In genomic region chr10:111009113-111009640, GRCm38 (mm10) we compare ENCODE assay signal across 8 mouse cellular contexts. TPM values are rescaled to one million over a fixed set of nuclear protein-coding genes. Genes with fewer than 3 reads are reported as not detected.
DNase-seq lines count a peak whose midpoint lies in the region; ATAC-seq and TF ChIP-seq lines count a peak whose summit lies in the region.

No protein-coding gene starts in this region.

- intact Hi-C loops in gastrocnemius, postnatal 36 days (cut with DNase I), result no loop called here

- H3K9ac ChIP-seq in heart, embryonic 11.5 days (ENCODE audit: low read depth, low read length), result peak overlapping the region; percentile 100
- H3K9ac ChIP-seq in forebrain, embryonic 12.5 days, result peak overlapping the region; percentile 99
- H3K9ac ChIP-seq in liver, embryonic 15.5 days, result peak overlapping the region; percentile 93

- no peaks in the 10 kb centered on the region for H3K9me3 ChIP-seq in heart, embryonic 11.5 days (replicated peaks; ENCODE audit: control insufficient read depth, low read length)
- peaks cover 17% of the 10 kb centered on the region for H3K9me3 ChIP-seq in E14TG2a.4 (ENCODE audit: low read length)
- no peaks in the 10 kb centered on the region for H3K9me3 ChIP-seq in forebrain, embryonic 12.5 days
- H3K9me3 ChIP-seq in liver, embryonic 15.5 days (replicated peaks), result no peaks in the 10 kb centered on the region

- H3K4me3 ChIP-seq in heart, embryonic 11.5 days (ENCODE audit: low read depth, low read length), result peak overlapping the region; percentile 92
- peak overlapping the region; percentile 89 for H3K4me3 ChIP-seq in E14TG2a.4 (replicated peaks; ENCODE audit: low read length)
- peak overlapping the region; percentile 91 for H3K4me3 ChIP-seq in forebrain, embryonic 12.5 days (replicated peaks)
- peak overlapping the region; percentile 98 for H3K4me3 ChIP-seq in liver, embryonic 15.5 days (replicated peaks)

- peak overlapping the region; percentile 99 for H3K27ac ChIP-seq in heart, embryonic 11.5 days (ENCODE audit: low read depth, low read length)
- peak overlapping the region; percentile 99 for H3K27ac ChIP-seq in forebrain, embryonic 12.5 days
- H3K27ac ChIP-seq in liver, embryonic 15.5 days (replicated peaks), result peak overlapping the region; percentile 94

- no peak for DNase-seq in heart, adult 11 months
- no peak for DNase-seq in urinary bladder, postnatal 4 days (ENCODE audit: low spot score in 2 of 2)
- DNase-seq in spleen, postnatal 4 days (ENCODE audit: low spot score in 2 of 2), result no peak
- no peak for DNase-seq in gastrocnemius, postnatal 36 days

- peak overlapping the region; percentile 88 for H3K4me2 ChIP-seq in heart, embryonic 11.5 days
- peak overlapping the region; percentile 75 for H3K4me2 ChIP-seq in forebrain, embryonic 12.5 days
- peak overlapping the region; percentile 98 for H3K4me2 ChIP-seq in liver, embryonic 15.5 days

- WGBS in heart, embryonic 11.5 days (ENCODE audit: insufficient replicate concordance), result 1% methylated on average over 28 of the region's 28 CpGs
- 1% methylated on average over 28 of the region's 28 CpGs for WGBS in forebrain, embryonic 12.5 days
- WGBS in liver, embryonic 15.5 days (ENCODE audit: insufficient replicate concordance), result under 1% methylated on average over 28 of the region's 28 CpGs

- peaks cover 14% of the 10 kb centered on the region for H3K4me1 ChIP-seq in heart, embryonic 11.5 days (ENCODE audit: control insufficient read depth, insufficient read depth, low read length)
- H3K4me1 ChIP-seq in E14TG2a.4 (replicated peaks; ENCODE audit: low read depth, low read length), result peaks cover 28% of the 10 kb centered on the region
- peaks cover 28% of the 10 kb centered on the region for H3K4me1 ChIP-seq in forebrain, embryonic 12.5 days
- H3K4me1 ChIP-seq in liver, embryonic 15.5 days (replicated peaks), result peaks cover 58% of the 10 kb centered on the region

- ATAC-seq in heart, embryonic 11.5 days (replicated peaks; ENCODE audit: insufficient number of reproducible peaks, low FRiP score, low TSS enrichment), result no peak
- ATAC-seq in forebrain, embryonic 12.5 days (ENCODE audit: low FRiP score), result no peak
- ATAC-seq in liver, embryonic 15.5 days (ENCODE audit: insufficient read depth), result no peak

- H3K27me3 ChIP-seq in heart, embryonic 11.5 days (ENCODE audit: control insufficient read depth, insufficient read depth, low read length), result no peaks in the 10 kb centered on the region
- peaks cover 26% of the 10 kb centered on the region for H3K27me3 ChIP-seq in E14TG2a.4 (ENCODE audit: insufficient read depth, low read length)
- H3K27me3 ChIP-seq in forebrain, embryonic 12.5 days, result peaks cover 4% of the 10 kb centered on the region; the same call in 1 of the 2 replicates
- H3K27me3 ChIP-seq in liver, embryonic 15.5 days, result peaks cover 30% of the 10 kb centered on the region

- no peaks in the 10 kb centered on the region for H3K36me3 ChIP-seq in heart, embryonic 11.5 days (ENCODE audit: control insufficient read depth, insufficient read depth, low read length)
- peaks cover 3% of the 10 kb centered on the region for H3K36me3 ChIP-seq in E14TG2a.4 (ENCODE audit: insufficient read depth, low read length)
- no peaks in the 10 kb centered on the region for H3K36me3 ChIP-seq in forebrain, embryonic 12.5 days (replicated peaks)
- no peaks in the 10 kb centered on the region for H3K36me3 ChIP-seq in liver, embryonic 15.5 days (replicated peaks)

- no peak for TF ChIP-seq CTCF in E14TG2a.4 (conservative IDR thresholded peaks at IDR 0.05; ENCODE audit: low read length)

RNA-seq across cellular contexts. Expression of gene Zdhhc17, which starts 0.8 kb away (rescaled TPM):
- polyA plus RNA-seq in heart, embryonic 11.5 days (2014; fragmentation: Nextera tagmentation; extraction: Ambion mirVana), result 14.9 and 19.7 TPM in 2 replicates
- 40.2 and 45.2 TPM in 2 replicates for polyA plus RNA-seq in forebrain, embryonic 12.5 days (2016; fragmentation: Nextera tagmentation; extraction: Ambion mirVana)
- polyA plus RNA-seq in liver, embryonic 15.5 days (2015; fragmentation: Nextera tagmentation; extraction: Ambion mirVana), result 5.1 and 5.6 TPM in 2 replicates
- 10 to 100 TPM; 19.0 to 19.2 TPM for total RNA-seq in gastrocnemius, postnatal 36 days (2021)
